Mouse (Mus musculus): ENCODE data around the gene Nt5dc1.

DNA sequence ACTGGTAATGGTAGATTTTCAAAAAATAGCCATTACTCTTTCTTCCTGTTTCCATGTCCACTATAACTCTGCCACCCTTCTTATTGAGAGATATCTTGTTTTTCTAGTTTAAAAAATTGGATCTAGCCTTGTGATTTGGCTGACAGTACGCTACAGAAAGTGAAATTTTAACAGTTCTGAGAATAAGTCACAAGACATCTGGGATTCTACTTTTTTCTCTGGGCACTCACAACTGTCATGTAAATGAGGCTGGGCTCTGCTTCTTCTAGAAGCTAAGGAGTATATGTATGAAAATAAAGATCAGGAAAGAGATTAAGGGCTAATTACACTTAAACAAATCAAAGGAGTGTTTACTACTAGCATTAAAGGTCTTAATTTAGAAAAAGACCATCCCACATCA, 31.1 kb upstream of the Nt5dc1 start:
- TF ChIP-seq EP300 (IDR thresholded peaks at IDR 0.05; ENCODE audit: low read depth) (no peak), CTCF (IDR thresholded peaks at IDR 0.05; ENCODE audit: low read depth) (no peak)

All from heart, postnatal 0 days (tissue).